Mouse (Mus musculus) kidney, adult 2 months (tissue): ENCODE measurements around the gene Dnttip2.

Experiments
- CTCF ChIP-seq: fragments of 200-500 bp; conservative IDR thresholded peaks from 2 replicates; pipeline ENCODE4 v1.5.1; 2011; ENCODE audit warnings: low read depth, mild to moderate bottlenecking, control low read depth, low read length, moderate library complexity, mixed read lengths; ENCODE audit not compliant: insufficient read depth, insufficient read length
- POLR2A ChIP-seq: fragments of 200-500 bp; IDR thresholded peaks from one replicate; pipeline ENCODE4 v1.6.1; 2011; ENCODE audit warnings: low read depth, low read length, control low read depth

GRCm38 (mm10) chr3:122333902-122334301 lies 59.7 kb downstream of the Dnttip2 start:
- TF ChIP-seq CTCF (no peak), POLR2A (no peak)
